Mouse (Mus musculus): ENCODE data around the gene Anln.

DNA sequence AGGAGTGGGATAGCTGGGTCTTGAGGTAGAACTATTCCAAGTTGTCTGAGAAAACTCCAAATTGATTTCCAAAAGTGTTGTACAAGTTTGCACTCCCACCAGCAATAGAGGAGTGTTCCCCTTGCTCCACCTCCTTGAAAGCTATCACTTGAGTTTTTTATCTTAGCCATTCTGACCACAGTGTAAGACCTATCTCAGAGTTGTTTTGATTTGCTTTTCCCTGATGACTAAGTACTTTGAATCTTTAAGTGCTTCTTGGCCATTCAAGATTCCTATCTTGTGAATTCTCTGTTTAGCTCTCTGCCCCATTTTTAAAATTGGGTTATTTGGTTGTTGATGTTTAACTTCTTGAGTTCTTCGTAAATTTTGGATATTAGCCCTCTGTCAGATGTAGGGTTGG, 69.9 kb downstream of the Anln start:
- TF ChIP-seq CTCF (IDR thresholded peaks at IDR 0.05; ENCODE audit: low read depth, low read length), result no peak
- TF ChIP-seq POLR2A (IDR thresholded peaks at IDR 0.05; ENCODE audit: extremely low read depth, insufficient read depth, low read length), result no peak
